Mouse (Mus musculus) embryonic facial prominence, embryonic 10.5 days (tissue): ENCODE results near the gene Glud1. TPM values are rescaled to one million over a fixed set of nuclear protein-coding genes. Genes with fewer than 3 reads are reported as not detected.

Experiments used
- DNase-seq: peaks from one replicate; pipeline ENCODE4 v3.0.0-alpha.2; 2017; ENCODE audit warnings: low spot score
- H3K27ac ChIP-seq: fragments of 300-500 bp; sonication (generic); replicated peaks from 2 replicates; pipeline ENCODE4 v1.5.1; 2016; ENCODE audit warnings: mild to moderate bottlenecking
- H3K27me3 ChIP-seq: fragments of 300-500 bp; sonication (generic); replicated peaks from 2 replicates; pipeline ENCODE4 v1.6.1; 2016; ENCODE audit warnings: low read depth, mild to moderate bottlenecking; ENCODE audit not compliant: poor library complexity, severe bottlenecking
- H3K36me3 ChIP-seq: fragments of 300-500 bp; sonication (generic); replicated peaks from 2 replicates; pipeline ENCODE4 v1.6.1; 2016; ENCODE audit warnings: mild to moderate bottlenecking, moderate library complexity
- H3K4me1 ChIP-seq: fragments of 300-500 bp; sonication (generic); 2 replicates; pipeline ENCODE4 v1.6.1; 2016
- H3K4me3 ChIP-seq: fragments of 300-500 bp; sonication (generic); 2 replicates; pipeline ENCODE4 v1.5.1; 2016; ENCODE audit warnings: mild to moderate bottlenecking, moderate library complexity
- H3K9me3 ChIP-seq: fragments of 300-500 bp; sonication (generic); 2 replicates; pipeline ENCODE4 v1.6.1; 2016; ENCODE audit warnings: mild to moderate bottlenecking
- WGBS: fragments of 180-500 bp; shearing (Covaris S2); methylation state at CpG from one replicate; pipeline ENCODE4 v1.1.7; 2016; 5-methylcytosine and 5-hydroxymethylcytosine counted together
- polyA plus RNA-seq: library from polyadenylated mRNA; unstranded; fragments of >200 nt; fragmentation: Nextera tagmentation; extraction: Ambion mirVana; gene quantifications from 2 replicates; pipeline ENCODE4 v1.2.1, GENCODE M21; 2016

Glud1 gene
- polyA plus RNA-seq, 1 experiment from 2014 or later: 70.0 TPM

- H3K9me3 ChIP-seq: no peaks in the 10 kb centered on the region
- peak within 1 kb of the TSS; percentile 72; the same call in 1 of the 2 replicates for H3K27ac ChIP-seq
- no peaks in the 10 kb centered on the region for H3K36me3 ChIP-seq
- H3K27me3 ChIP-seq: no peaks in the 10 kb centered on the region
- H3K4me1 ChIP-seq: peaks cover 56% of the 10 kb centered on the region
- peak within 1 kb of the TSS; percentile 14 for H3K4me3 ChIP-seq
- 77% methylated on average over 13 of the region's 13 CpGs for whole genome bisulfite sequencing
- DNase-seq: no peak
Observed at GRCm38 (mm10) chr14:34375415-34375904, 64.9 kb downstream of the Glud1 start, which contains the start of gene Mmrn2. Mmrn2 (plus strand) TSS chr14:34375465.

- WGBS: 78% methylated on average over 5 of the region's 5 CpGs
- peak overlapping the region; percentile 72; the same call in 1 of the 2 replicates for H3K27ac ChIP-seq
Observed at GRCm38 (mm10) chr14:34375941-34376340, 65.4 kb downstream of the Glud1 start.

GRCm38 (mm10) chr14:34377121-34377520 is 66.6 kb downstream of the Glud1 start:
- no peaks in the 10 kb centered on the region for H3K36me3 ChIP-seq
- WGBS: 84% methylated on average over 4 of the region's 4 CpGs
- H3K4me1 ChIP-seq: peaks cover 56% of the 10 kb centered on the region
- H3K9me3 ChIP-seq: no peaks in the 10 kb centered on the region
- H3K27me3 ChIP-seq: no peaks in the 10 kb centered on the region
- no peak for DNase-seq
- peak overlapping the region; percentile 72 for H3K27ac ChIP-seq
- H3K4me3 ChIP-seq: peak overlapping the region; percentile 14

More at GRCm38 (mm10) chr14:34375941-34376340, 65.4 kb downstream of the Glud1 start:
- H3K9me3 ChIP-seq: no peaks in the 10 kb centered on the region
- H3K4me3 ChIP-seq: peak overlapping the region; percentile 14
- peak; percentile 22 for DNase-seq
- H3K27me3 ChIP-seq: no peaks in the 10 kb centered on the region
- peaks cover 56% of the 10 kb centered on the region for H3K4me1 ChIP-seq
- H3K36me3 ChIP-seq: no peaks in the 10 kb centered on the region

- H3K4me3 ChIP-seq: peak overlapping the region; percentile 36
- H3K36me3 ChIP-seq: no peaks in the 10 kb centered on the region
- H3K27ac ChIP-seq: peak overlapping the region; percentile 87
- H3K9me3 ChIP-seq: 0 out of 2 replicates have a peak, but pooled peaks cover 2% of the 10 kb centered on the region
- peak; percentile 79 for DNase-seq
- peaks cover 53% of the 10 kb centered on the region for H3K4me1 ChIP-seq
- WGBS: 23% methylated on average over 11 of the region's 11 CpGs
- no peaks in the 10 kb centered on the region for H3K27me3 ChIP-seq
Observed at GRCm38 (mm10) chr14:34378560-34379331, 68.2 kb downstream of the Glud1 start.

- no peaks in the 10 kb centered on the region for H3K36me3 ChIP-seq
- peaks cover 12% of the 10 kb centered on the region for H3K4me1 ChIP-seq
- 91% methylated on average over 9 of the region's 9 CpGs for WGBS
Observed at GRCm38 (mm10) chr14:34382921-34383704, 72.6 kb downstream of the Glud1 start.

GRCm38 (mm10) chr14:34393295-34393694 is 82.8 kb downstream of the Glud1 start:
- Histone ChIP-seq H3K27me3 (no peaks in the 10 kb centered on the region), H3K9me3 (peaks cover 4% of the 10 kb centered on the region; the same call in 1 of the 2 replicates), H3K4me3 (no peak overlapping the region), H3K36me3 (peaks cover 13% of the 10 kb centered on the region), H3K27ac (no peak overlapping the region), H3K4me1 (0 out of 2 replicates have a peak, but pooled peaks cover 4% of the 10 kb centered on the region)
- no peak for DNase-seq
- WGBS: 72% methylated on average over 4 of the region's 4 CpGs

More at GRCm38 (mm10) chr14:34382921-34383704, 72.6 kb downstream of the Glud1 start:
- H3K4me3 ChIP-seq: no peak overlapping the region
- H3K27ac ChIP-seq: no peak overlapping the region
- DNase-seq: no peak
- 0 out of 2 replicates have a peak, but pooled peaks cover 2% of the 10 kb centered on the region for H3K9me3 ChIP-seq
- H3K27me3 ChIP-seq: no peaks in the 10 kb centered on the region

Other genes starting within 250 kb of the Glud1 start
- 2.5 and 3.6 TPM in 2 replicates for gene Anxa8, start 224.7 kb upstream of the Glud1 start, polyA plus RNA-seq
- not detected in 2 replicates for gene A630023A22Rik, start 208.0 kb upstream of the Glud1 start, polyA plus RNA-seq
- gene Npy4r, start 158.2 kb upstream of the Glud1 start, polyA plus RNA-seq: not detected in 2 replicates
- 0.18 and 1.0 TPM in 2 replicates for gene Gprin2, start 109.1 kb upstream of the Glud1 start, polyA plus RNA-seq
- gene Syt15, start 91.1 kb upstream of the Glud1 start, polyA plus RNA-seq: 0.04 and 0.08 TPM in 2 replicates
- 7.5 and 8.3 TPM in 2 replicates for gene Shld2, start 234 bp upstream of the Glud1 start, polyA plus RNA-seq
- gene Fam25c, start 44.7 kb downstream of the Glud1 start, polyA plus RNA-seq: not detected in 2 replicates
- 21.9 and 44.5 TPM in 2 replicates for gene Sncg, start 64.1 kb downstream of the Glud1 start, polyA plus RNA-seq
- gene Mmrn2, start 64.7 kb downstream of the Glud1 start, polyA plus RNA-seq: 6.4 and 7.8 TPM in 2 replicates
- gene Bmpr1a, start 192.6 kb downstream of the Glud1 start, polyA plus RNA-seq: 50.7 and 52.8 TPM in 2 replicates
- not detected in 2 replicates for gene 9230112D13Rik, start 212.1 kb downstream of the Glud1 start, polyA plus RNA-seq